Mouse (Mus musculus): ENCODE results near the gene Traf7. TPM values are rescaled to one million over a fixed set of nuclear protein-coding genes. Genes with fewer than 3 reads are reported as not detected.
A peak's percentile ranks its signal among the peaks of the same experiment; 100 is the strongest.

Gene Traf7
- polyA plus RNA-seq, 1 experiment from 2014 or later = 102 TPM

- ATAC-seq (ENCODE audit: insufficient number of reproducible peaks, low FRiP score, low TSS enrichment, low read depth) (no peak), DNase-seq (ENCODE audit: low spot score) (no peak)
- WGBS = 83% methylated on average over 5 of the region's 5 CpGs
- H3K9me3 ChIP-seq (ENCODE audit: control insufficient read depth, low read length) = no peaks in the 10 kb centered on the region
- H3K27ac ChIP-seq (replicated peaks; ENCODE audit: low read depth, low read length) = no peak overlapping the region
- peaks cover 7% of the 10 kb centered on the region for H3K36me3 ChIP-seq (ENCODE audit: control insufficient read depth, insufficient read depth, low read length)
- H3K4me1 ChIP-seq (ENCODE audit: control insufficient read depth, insufficient read depth, low read length) = peaks cover 9% of the 10 kb centered on the region
- H3K9ac ChIP-seq (ENCODE audit: low read length) = no peak overlapping the region
- no peak overlapping the region for H3K4me3 ChIP-seq (ENCODE audit: low read depth, low read length)
- no peak overlapping the region for H3K4me2 ChIP-seq (ENCODE audit: low read depth, severe bottlenecking)
- no peaks in the 10 kb centered on the region for H3K27me3 ChIP-seq (ENCODE audit: control insufficient read depth, insufficient read depth, low read length)
Measured at GRCm38 (mm10) chr17:24563638-24564037, 35.9 kb upstream of the Traf7 start.

- no peak for DNase-seq (ENCODE audit: low spot score)
- Histone ChIP-seq H3K27me3 (ENCODE audit: control insufficient read depth, insufficient read depth, low read length) (no peaks in the 10 kb centered on the region), H3K27ac (replicated peaks; ENCODE audit: low read depth, low read length) (no peak overlapping the region), H3K4me3 (ENCODE audit: low read depth, low read length) (no peak overlapping the region), H3K4me2 (ENCODE audit: low read depth, severe bottlenecking) (no peak overlapping the region), H3K9ac (ENCODE audit: low read length) (no peak overlapping the region), H3K9me3 (ENCODE audit: control insufficient read depth, low read length) (no peaks in the 10 kb centered on the region), H3K4me1 (ENCODE audit: control insufficient read depth, insufficient read depth, low read length) (peaks cover 15% of the 10 kb centered on the region), H3K36me3 (ENCODE audit: control insufficient read depth, insufficient read depth, low read length) (peaks cover 5% of the 10 kb centered on the region; the same call in 1 of the 2 replicates)
- ATAC-seq (ENCODE audit: insufficient number of reproducible peaks, low FRiP score, low TSS enrichment, low read depth) = no peak
- 94% methylated on average over 2 of the region's 2 CpGs for WGBS
Measured at GRCm38 (mm10) chr17:24561592-24561991, 33.9 kb upstream of the Traf7 start.

- Histone ChIP-seq H3K27me3 (ENCODE audit: control insufficient read depth, insufficient read depth, low read length) (no peaks in the 10 kb centered on the region), H3K36me3 (ENCODE audit: control insufficient read depth, insufficient read depth, low read length) (peaks cover 5% of the 10 kb centered on the region; the same call in 1 of the 2 replicates), H3K9ac (ENCODE audit: low read length) (no peak overlapping the region), H3K27ac (replicated peaks; ENCODE audit: low read depth, low read length) (no peak overlapping the region), H3K4me2 (ENCODE audit: low read depth, severe bottlenecking) (no peak overlapping the region), H3K9me3 (ENCODE audit: control insufficient read depth, low read length) (no peaks in the 10 kb centered on the region), H3K4me3 (ENCODE audit: low read depth, low read length) (no peak overlapping the region), H3K4me1 (ENCODE audit: control insufficient read depth, insufficient read depth, low read length) (peaks cover 15% of the 10 kb centered on the region)
- 90% methylated on average over 5 of the region's 5 CpGs for WGBS
- ATAC-seq (ENCODE audit: insufficient number of reproducible peaks, low FRiP score, low TSS enrichment, low read depth) (no peak), DNase-seq (ENCODE audit: low spot score) (no peak)
Measured at GRCm38 (mm10) chr17:24560301-24561028, 32.7 kb upstream of the Traf7 start.

GRCm38 (mm10) chr17:24559146-24559545, 31.4 kb upstream of the Traf7 start:
- Histone ChIP-seq H3K9ac (ENCODE audit: low read length) (no peak overlapping the region), H3K4me3 (ENCODE audit: low read depth, low read length) (no peak overlapping the region), H3K4me1 (ENCODE audit: control insufficient read depth, insufficient read depth, low read length) (peaks cover 15% of the 10 kb centered on the region), H3K4me2 (ENCODE audit: low read depth, severe bottlenecking) (0 out of 2 replicates have a peak overlapping the region, but pooled peaks have one; percentile 8), H3K27ac (replicated peaks; ENCODE audit: low read depth, low read length) (peak overlapping the region; percentile 63), H3K27me3 (ENCODE audit: control insufficient read depth, insufficient read depth, low read length) (no peaks in the 10 kb centered on the region), H3K9me3 (ENCODE audit: control insufficient read depth, low read length) (no peaks in the 10 kb centered on the region), H3K36me3 (ENCODE audit: control insufficient read depth, insufficient read depth, low read length) (no peaks in the 10 kb centered on the region; the same call in 1 of the 2 replicates)
- DNase-seq (ENCODE audit: low spot score) (peak; percentile 36), ATAC-seq (ENCODE audit: insufficient number of reproducible peaks, low FRiP score, low TSS enrichment, low read depth) (0 out of 2 replicates have a peak, but pooled peaks have one; percentile 45)
- WGBS = 53% methylated on average over 3 of the region's 3 CpGs

GRCm38 (mm10) chr17:24558600-24559099, 30.9 kb upstream of the Traf7 start:
- WGBS = 60% methylated on average over 4 of the region's 4 CpGs
- Histone ChIP-seq H3K4me1 (ENCODE audit: control insufficient read depth, insufficient read depth, low read length) (peaks cover 15% of the 10 kb centered on the region), H3K27ac (replicated peaks; ENCODE audit: low read depth, low read length) (peak overlapping the region; percentile 63), H3K9ac (ENCODE audit: low read length) (no peak overlapping the region), H3K9me3 (ENCODE audit: control insufficient read depth, low read length) (no peaks in the 10 kb centered on the region), H3K27me3 (ENCODE audit: control insufficient read depth, insufficient read depth, low read length) (no peaks in the 10 kb centered on the region), H3K4me3 (ENCODE audit: low read depth, low read length) (no peak overlapping the region), H3K36me3 (ENCODE audit: control insufficient read depth, insufficient read depth, low read length) (no peaks in the 10 kb centered on the region; the same call in 1 of the 2 replicates), H3K4me2 (ENCODE audit: low read depth, severe bottlenecking) (0 out of 2 replicates have a peak overlapping the region, but pooled peaks have one; percentile 8)
- no peak for DNase-seq (ENCODE audit: low spot score)
- no peak for ATAC-seq (ENCODE audit: insufficient number of reproducible peaks, low FRiP score, low TSS enrichment, low read depth)

- no peak overlapping the region for H3K9ac ChIP-seq (ENCODE audit: low read length)
- H3K4me2 ChIP-seq (ENCODE audit: low read depth, severe bottlenecking) = no peak overlapping the region
- no peaks in the 10 kb centered on the region for H3K27me3 ChIP-seq (ENCODE audit: control insufficient read depth, insufficient read depth, low read length)
- 89% methylated on average over 7 of the region's 7 CpGs for WGBS
- DNase-seq (ENCODE audit: low spot score) (no peak), ATAC-seq (ENCODE audit: insufficient number of reproducible peaks, low FRiP score, low TSS enrichment, low read depth) (no peak)
- H3K9me3 ChIP-seq (ENCODE audit: control insufficient read depth, low read length) = no peaks in the 10 kb centered on the region
- no peak overlapping the region for H3K27ac ChIP-seq (replicated peaks; ENCODE audit: low read depth, low read length)
- H3K4me1 ChIP-seq (ENCODE audit: control insufficient read depth, insufficient read depth, low read length) = peaks cover 17% of the 10 kb centered on the region
- no peak overlapping the region for H3K4me3 ChIP-seq (ENCODE audit: low read depth, low read length)
- H3K36me3 ChIP-seq (ENCODE audit: control insufficient read depth, insufficient read depth, low read length) = no peaks in the 10 kb centered on the region; the same call in 1 of the 2 replicates
Measured at GRCm38 (mm10) chr17:24557091-24557490, 29.4 kb upstream of the Traf7 start.

- Histone ChIP-seq H3K4me2 (ENCODE audit: low read depth, severe bottlenecking) (peak overlapping the region; percentile 52), H3K4me1 (ENCODE audit: control insufficient read depth, insufficient read depth, low read length) (peaks cover 18% of the 10 kb centered on the region; the same call in 1 of the 2 replicates), H3K27ac (replicated peaks; ENCODE audit: low read depth, low read length) (no peak overlapping the region), H3K36me3 (ENCODE audit: control insufficient read depth, insufficient read depth, low read length) (no peaks in the 10 kb centered on the region), H3K27me3 (ENCODE audit: control insufficient read depth, insufficient read depth, low read length) (no peaks in the 10 kb centered on the region), H3K9ac (ENCODE audit: low read length) (peak overlapping the region; percentile 93; the same call in 1 of the 2 replicates), H3K4me3 (ENCODE audit: low read depth, low read length) (peak overlapping the region; percentile 85), H3K9me3 (ENCODE audit: control insufficient read depth, low read length) (no peaks in the 10 kb centered on the region)
- DNase-seq (ENCODE audit: low spot score) (no peak), ATAC-seq (ENCODE audit: insufficient number of reproducible peaks, low FRiP score, low TSS enrichment, low read depth) (no peak)
- 51% methylated on average over 3 of the region's 3 CpGs for WGBS
Measured at GRCm38 (mm10) chr17:24551050-24551444, 23.3 kb upstream of the Traf7 start.

GRCm38 (mm10) chr17:24550416-24551049, 22.8 kb upstream of the Traf7 start:
- peak overlapping the region; percentile 85 for H3K4me3 ChIP-seq (ENCODE audit: low read depth, low read length)
- H3K27me3 ChIP-seq (ENCODE audit: control insufficient read depth, insufficient read depth, low read length) = no peaks in the 10 kb centered on the region
- DNase-seq (ENCODE audit: low spot score) (peak; percentile 82), ATAC-seq (ENCODE audit: insufficient number of reproducible peaks, low FRiP score, low TSS enrichment, low read depth) (peak; percentile 68)
- peaks cover 18% of the 10 kb centered on the region; the same call in 1 of the 2 replicates for H3K4me1 ChIP-seq (ENCODE audit: control insufficient read depth, insufficient read depth, low read length)
- H3K9me3 ChIP-seq (ENCODE audit: control insufficient read depth, low read length) = no peaks in the 10 kb centered on the region
- H3K9ac ChIP-seq (ENCODE audit: low read length) = peak overlapping the region; percentile 93
- under 1% methylated on average over 44 of the region's 44 CpGs for WGBS
- no peaks in the 10 kb centered on the region for H3K36me3 ChIP-seq (ENCODE audit: control insufficient read depth, insufficient read depth, low read length)
- peak overlapping the region; percentile 52 for H3K4me2 ChIP-seq (ENCODE audit: low read depth, severe bottlenecking)
- peak overlapping the region; percentile 96 for H3K27ac ChIP-seq (replicated peaks; ENCODE audit: low read depth, low read length)
